Mouse (Mus musculus) right cerebral cortex, adult 2 months (tissue): ENCODE results near the gene Dlg5.

ENCODE experiments used
- DNase-seq, 2 experiments: peaks; one replicate each; pipeline ENCODE4 v3.0.0; 2021 to 2022; ENCODE audit warnings: low spot score in 2 of 2

Dlg5 gene

GRCm38 (mm10) chr14:24245177-24246081 is at the start of gene Dlg5:
Gene Dlg5 (minus strand): TSS chr14:24245920.
- DNase-seq: peak; percentile 36 to 50

- no peak for DNase-seq
Observed at GRCm38 (mm10) chr14:24293631-24294030, 47.9 kb upstream of the Dlg5 start.

- DNase-seq: no peak
Observed at GRCm38 (mm10) chr14:24292914-24293313, 47.2 kb upstream of the Dlg5 start, which contains the start of gene E330034G19Rik. Gene E330034G19Rik (plus strand): TSS chr14:24293214.

GRCm38 (mm10) chr14:24290726-24291125 is 45.0 kb upstream of the Dlg5 start:
- DNase-seq: no peak

GRCm38 (mm10) chr14:24286136-24286535 is 40.4 kb upstream of the Dlg5 start:
- DNase-seq: no peak

GRCm38 (mm10) chr14:24282276-24282675 is 36.6 kb upstream of the Dlg5 start:
- DNase-seq: no peak

- DNase-seq: no peak
Observed at GRCm38 (mm10) chr14:24281278-24281677, 35.6 kb upstream of the Dlg5 start.

GRCm38 (mm10) chr14:24275534-24275933 is 29.8 kb upstream of the Dlg5 start:
- DNase-seq: no peak

GRCm38 (mm10) chr14:24273575-24273974 is 27.9 kb upstream of the Dlg5 start:
- peak; percentile 29 to 38 for DNase-seq

GRCm38 (mm10) chr14:24269571-24269970 is 23.9 kb upstream of the Dlg5 start:
- DNase-seq: no peak

- peak; percentile 21 to 38 for DNase-seq
Observed at GRCm38 (mm10) chr14:24262915-24263314, 17.2 kb upstream of the Dlg5 start.

- DNase-seq: no peak
Observed at GRCm38 (mm10) chr14:24262382-24262781, 16.7 kb upstream of the Dlg5 start.

GRCm38 (mm10) chr14:24260391-24260790 is 14.7 kb upstream of the Dlg5 start:
- no peak for DNase-seq

- no peak for DNase-seq
Observed at GRCm38 (mm10) chr14:24255956-24256355, 10.2 kb upstream of the Dlg5 start.

- no peak for DNase-seq
Observed at GRCm38 (mm10) chr14:24253611-24254202, 8.0 kb upstream of the Dlg5 start.

GRCm38 (mm10) chr14:24251326-24251725 is 5.6 kb upstream of the Dlg5 start:
- no peak for DNase-seq

GRCm38 (mm10) chr14:24249926-24250325 is 4.2 kb upstream of the Dlg5 start:
- no peak for DNase-seq

- DNase-seq: peak; percentile 37 to 44
Observed at GRCm38 (mm10) chr14:24244330-24245176, 1.2 kb downstream of the Dlg5 start.

GRCm38 (mm10) chr14:24242016-24242415 is 3.7 kb downstream of the Dlg5 start:
- no peak for DNase-seq

- no peak for DNase-seq
Observed at GRCm38 (mm10) chr14:24240831-24241230, 4.9 kb downstream of the Dlg5 start.

- DNase-seq: no peak
Observed at GRCm38 (mm10) chr14:24239651-24240050, 6.1 kb downstream of the Dlg5 start.

- no peak for DNase-seq
Observed at GRCm38 (mm10) chr14:24235954-24236353, 9.8 kb downstream of the Dlg5 start.
